Mouse (Mus musculus) heart, postnatal 0 days (tissue): ENCODE results near the gene Lrfn2.

ENCODE experiments used
- CTCF ChIP-seq: IDR thresholded peaks from 2 replicates; pipeline ENCODE4 v1.5.1; 2016; ENCODE audit warnings: antibody characterized with exemption, control low read depth, low read depth
- EP300 ChIP-seq: IDR thresholded peaks from 2 replicates; pipeline ENCODE4 v1.6.1; 2016; ENCODE audit warnings: antibody characterized with exemption, low read depth

- no peak for TF ChIP-seq CTCF
- no peak for TF ChIP-seq EP300
Observed at GRCm38 (mm10) chr17:48976611-48977022, 44.4 kb downstream of the Lrfn2 start.
